Mouse (Mus musculus): ENCODE measurements around the gene Il2rg.

GRCm38 (mm10) chrX:101299055-101299454, 31.0 kb upstream of the Il2rg start, which contains the start of gene Nlgn3:
- no peak for TF ChIP-seq CTCF (IDR thresholded peaks at IDR 0.05)
- TF ChIP-seq POLR2A (IDR thresholded peaks at IDR 0.05; ENCODE audit: insufficient read depth, low read depth, low read length) = no peak

Data from heart, adult 2 months (tissue).